Mouse (Mus musculus): ENCODE results near the gene Ninj1.

Ninj1 gene

DNA sequence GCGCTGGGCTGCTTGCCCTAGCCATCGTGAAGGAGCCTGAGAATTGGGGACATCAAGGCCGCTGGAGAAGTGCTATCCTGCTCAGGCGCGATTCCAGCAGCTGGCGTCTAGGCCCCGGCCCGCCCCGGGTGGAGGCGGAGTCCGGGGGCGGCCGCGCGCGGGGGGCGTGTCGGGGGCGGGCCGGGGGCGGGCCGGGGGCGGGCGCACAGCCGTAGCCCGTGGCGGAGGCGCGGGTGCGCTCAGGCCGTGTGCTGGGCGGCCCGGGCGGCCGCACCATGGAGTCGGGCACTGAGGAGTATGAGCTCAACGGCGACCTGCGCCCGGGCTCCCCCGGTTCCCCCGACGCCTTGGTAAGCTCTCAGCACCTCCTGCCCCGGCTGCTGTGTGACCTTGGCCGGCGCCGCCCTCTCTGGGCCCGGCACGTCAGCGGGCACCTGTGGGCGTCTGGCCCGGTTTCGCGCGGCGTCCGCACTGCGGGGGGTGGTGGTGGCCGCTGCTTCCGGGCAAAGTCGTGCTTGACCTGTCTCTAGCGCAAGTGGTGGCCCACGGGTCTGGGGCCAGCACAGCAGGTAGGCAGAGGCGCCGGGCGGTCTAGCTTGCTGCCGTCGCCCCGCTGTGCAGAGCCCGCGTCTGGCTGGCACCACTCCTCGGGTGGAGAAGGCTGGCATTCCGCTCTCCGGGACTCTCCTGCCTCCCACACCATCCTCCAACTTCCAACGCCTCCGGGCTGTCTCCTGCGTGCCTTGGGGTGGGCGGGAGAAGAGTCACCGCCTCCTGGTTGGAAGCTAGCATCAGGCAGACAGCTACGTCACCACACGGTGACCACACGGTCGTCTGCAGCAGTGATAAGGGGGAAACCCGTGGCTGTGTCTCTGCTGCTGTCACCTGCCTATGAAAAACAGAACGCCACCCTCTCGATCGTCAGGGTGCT, at the start of gene Ninj1:
Gene Ninj1, plus strand, starts transcription at position 198 of the 931 bp plus-strand sequence.
- DNase-seq (ENCODE audit: extremely low read depth, low read depth), result peak; percentile 93

DNA sequence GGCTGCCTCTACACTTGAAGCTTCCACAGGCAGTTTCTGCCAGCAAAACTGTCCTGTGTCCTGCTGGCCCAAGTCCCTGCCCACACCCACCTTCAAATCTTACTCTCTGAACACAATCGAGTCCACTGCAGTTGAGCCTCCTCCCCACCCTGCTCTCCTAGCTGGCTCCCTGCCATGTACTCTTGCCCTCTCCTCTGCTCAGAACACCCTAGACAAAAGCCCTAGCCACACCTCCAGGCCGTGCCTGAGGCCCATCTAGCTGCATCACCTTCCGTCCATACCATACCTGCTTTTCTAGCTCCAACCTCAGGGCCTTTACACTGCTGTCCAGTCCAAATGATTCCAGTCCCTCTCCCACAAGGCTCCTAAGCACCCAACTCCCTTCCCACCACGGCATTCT, 46.7 kb upstream of the Ninj1 start:
- DNase-seq (ENCODE audit: extremely low read depth, low read depth), result no peak

DNA sequence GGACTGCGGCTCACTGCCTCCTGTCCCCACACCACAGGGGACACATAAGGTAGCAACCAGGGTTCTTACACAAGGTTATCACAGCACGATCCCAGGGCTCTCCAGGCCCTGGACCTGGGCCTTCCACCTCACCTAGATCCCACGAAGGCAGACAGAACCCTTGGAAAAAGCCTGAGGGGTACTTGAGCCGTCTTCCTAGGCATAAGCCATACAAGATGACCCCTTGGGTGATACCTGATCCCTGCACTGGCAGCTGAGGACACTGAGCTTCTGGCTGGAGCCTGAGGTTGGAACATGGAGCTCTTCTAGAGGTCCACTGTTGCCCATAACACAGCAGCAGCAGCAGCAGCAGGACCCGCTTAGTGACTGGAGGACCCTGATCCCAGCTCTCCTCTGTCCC, 44.9 kb upstream of the Ninj1 start:
- DNase-seq (ENCODE audit: extremely low read depth, low read depth), result no peak

DNA sequence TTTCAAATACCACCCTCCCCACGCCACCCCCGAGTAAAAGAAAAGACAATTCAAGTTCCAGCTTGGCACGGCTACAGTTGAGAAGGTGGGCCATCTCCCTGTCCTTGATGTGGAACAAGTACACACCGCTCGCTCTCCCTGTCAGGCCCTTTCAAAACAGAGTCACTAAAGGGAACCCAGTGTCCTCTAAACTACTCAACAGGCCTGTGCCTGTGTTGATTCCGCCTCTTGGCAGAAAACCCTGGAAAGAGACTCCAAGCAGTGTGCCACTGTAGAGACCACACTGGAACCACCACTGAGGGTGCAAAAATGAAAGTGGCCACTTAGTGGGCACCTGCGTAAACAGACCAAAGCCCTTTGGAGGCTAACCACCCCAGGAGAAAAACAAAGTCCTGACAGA, 44.0 kb upstream of the Ninj1 start:
- DNase-seq (ENCODE audit: extremely low read depth, low read depth), result no peak

DNA sequence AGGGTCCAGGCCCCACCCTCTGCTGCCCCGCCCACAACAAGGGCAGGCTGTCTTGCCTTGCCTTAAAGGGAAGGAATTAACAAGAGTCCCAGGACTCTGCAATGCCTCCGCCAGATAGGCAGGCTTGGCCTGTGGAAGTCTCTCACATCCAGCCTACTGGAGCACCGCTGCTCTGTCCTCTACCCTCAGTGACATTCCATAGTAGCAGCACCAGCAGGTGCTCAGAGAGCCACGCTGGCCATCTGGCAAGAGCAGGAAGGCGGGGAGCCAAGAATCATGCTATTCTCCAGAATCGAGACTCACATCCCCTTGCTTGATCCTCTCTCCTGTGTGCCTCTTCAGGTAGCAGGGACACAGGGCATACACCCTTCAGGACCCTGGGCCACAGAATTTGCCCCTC, 42.8 kb upstream of the Ninj1 start:
- no peak for DNase-seq (ENCODE audit: extremely low read depth, low read depth)

DNA sequence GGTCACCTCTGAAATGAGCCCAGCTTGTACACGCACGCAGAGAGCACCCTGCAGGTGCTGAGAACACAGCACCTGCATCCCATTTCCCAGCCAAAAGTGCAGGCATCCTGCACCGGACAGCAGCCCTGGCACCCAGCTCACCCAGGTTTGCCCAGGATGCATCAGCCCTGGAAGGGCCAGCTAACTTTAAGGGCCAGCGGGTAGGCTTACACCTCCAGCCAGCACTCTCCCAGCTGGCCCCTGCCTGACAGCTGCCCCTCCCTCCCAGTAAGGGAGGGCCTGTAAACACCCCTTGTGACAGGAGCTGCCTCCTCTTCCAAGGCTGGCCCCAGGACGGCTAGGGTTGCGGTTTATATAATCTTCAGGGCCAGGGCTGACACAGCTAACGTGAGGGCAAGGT, 41.9 kb upstream of the Ninj1 start:
- no peak for DNase-seq (ENCODE audit: extremely low read depth, low read depth)

DNA sequence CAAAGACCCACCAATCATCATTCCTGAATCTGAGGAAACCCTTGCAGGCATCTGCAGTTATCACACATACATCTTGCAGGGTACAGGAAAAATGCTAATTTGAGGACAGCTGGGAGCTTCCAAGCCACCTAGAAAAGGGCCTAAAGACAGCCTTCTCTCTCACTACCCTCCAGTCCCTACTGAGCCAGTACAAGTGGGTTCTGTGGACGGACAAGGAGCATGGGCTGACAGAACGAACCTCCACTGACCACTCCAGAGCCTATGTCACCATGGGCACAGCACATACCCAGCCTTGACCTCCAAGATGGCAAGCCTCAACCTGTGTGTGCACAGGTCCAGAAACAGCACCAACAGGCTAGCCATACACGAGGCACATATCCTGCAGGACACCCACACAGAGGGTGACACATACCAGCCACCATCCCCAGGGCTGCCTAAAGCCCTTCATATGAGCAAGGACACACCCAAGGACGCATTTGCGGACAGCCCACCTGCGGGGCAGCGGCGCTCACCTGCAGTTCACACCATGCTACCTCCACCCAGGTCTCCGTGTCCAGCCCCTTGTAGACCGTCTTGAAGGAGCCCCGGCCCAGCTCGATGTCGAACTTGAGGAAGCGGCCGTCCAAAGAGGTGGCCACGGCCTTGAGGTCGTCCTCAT, 41.1 kb upstream of the Ninj1 start:
- DNase-seq (ENCODE audit: extremely low read depth, low read depth), result no peak

DNA sequence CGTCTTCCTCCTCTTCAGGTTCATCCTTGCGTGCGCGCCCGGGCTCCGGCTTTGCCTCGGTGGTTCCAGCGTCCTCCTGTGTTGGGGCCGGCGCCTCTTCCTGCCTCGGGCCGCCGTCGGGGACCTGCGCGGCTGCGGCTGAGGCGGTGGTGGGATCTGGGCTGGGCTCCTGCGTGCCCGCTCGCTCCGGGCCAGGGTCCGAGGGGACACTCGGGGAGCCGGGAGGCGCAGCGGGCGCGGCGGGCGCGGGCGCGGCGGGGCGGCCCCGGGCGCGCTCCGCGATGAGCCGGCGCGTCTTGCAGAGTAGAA, 40.6 kb upstream of the Ninj1 start:
- DNase-seq (ENCODE audit: extremely low read depth, low read depth), result no peak

DNA sequence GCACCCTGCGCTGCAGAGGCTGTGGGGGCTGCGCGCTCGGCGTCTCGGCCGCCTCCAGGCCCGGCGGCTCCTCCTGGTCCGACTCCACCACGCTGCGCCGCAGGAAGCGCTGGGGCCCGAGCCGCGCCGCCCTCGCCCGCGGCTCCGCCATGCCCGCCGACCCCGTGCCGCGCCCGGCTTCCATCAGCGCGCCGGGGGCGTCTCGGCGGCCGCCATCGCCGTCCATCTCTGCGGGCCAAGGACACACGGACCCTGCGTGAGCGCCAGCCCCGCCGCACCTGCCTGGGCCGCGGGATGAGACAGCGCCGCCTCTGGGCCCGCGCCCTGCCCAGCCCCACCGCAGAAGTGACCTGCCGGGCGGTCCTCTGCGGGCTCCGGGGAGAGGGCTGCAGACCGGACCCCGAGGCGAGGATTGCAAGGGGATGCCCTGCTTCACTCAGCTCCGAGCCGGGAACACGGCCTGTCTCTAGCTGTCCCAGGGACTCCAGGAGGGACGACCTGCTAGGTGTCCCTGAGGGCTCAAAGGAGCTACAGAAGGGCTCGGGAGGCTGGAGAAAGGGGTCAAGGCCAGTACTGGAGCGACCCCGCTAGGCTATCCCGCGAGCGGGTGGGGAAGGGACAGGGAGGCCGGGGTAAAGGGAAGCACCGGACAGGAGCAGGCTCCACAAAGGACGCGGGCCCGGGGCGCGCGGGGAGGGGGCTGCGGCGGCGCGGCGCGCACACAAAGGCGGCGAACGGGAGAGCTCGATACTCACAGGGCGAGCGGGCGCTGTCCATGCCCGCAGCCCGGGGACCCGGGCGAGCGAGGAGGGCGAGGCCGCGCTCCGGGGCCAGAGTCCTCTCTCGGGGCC, 40.1 kb upstream of the Ninj1 start:
- DNase-seq (ENCODE audit: extremely low read depth, low read depth), result no peak

DNA sequence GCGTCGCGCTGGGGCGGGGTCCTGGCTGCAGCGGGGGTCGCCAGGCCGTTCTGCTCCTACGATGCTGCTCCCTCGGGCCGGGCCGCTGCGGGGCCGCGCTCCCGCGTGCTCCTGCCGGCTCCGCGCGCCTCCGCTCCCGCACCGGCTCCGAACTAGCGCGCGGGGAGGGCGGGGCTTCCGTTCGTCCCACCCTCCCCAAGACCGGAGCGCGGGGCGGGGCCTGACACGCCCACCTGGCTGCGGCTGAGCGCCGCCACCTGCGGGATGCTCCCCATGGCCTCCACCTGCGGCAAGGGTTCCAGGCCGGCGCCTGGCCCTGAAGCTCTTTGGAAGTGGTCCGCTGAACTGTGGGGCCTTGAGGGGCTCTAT, 39.4 kb upstream of the Ninj1 start, which contains the start of gene Wnk2:
Gene Wnk2, minus strand, starts transcription at position 157 of the 369 bp plus-strand sequence.
- DNase-seq (ENCODE audit: extremely low read depth, low read depth), result no peak

DNA sequence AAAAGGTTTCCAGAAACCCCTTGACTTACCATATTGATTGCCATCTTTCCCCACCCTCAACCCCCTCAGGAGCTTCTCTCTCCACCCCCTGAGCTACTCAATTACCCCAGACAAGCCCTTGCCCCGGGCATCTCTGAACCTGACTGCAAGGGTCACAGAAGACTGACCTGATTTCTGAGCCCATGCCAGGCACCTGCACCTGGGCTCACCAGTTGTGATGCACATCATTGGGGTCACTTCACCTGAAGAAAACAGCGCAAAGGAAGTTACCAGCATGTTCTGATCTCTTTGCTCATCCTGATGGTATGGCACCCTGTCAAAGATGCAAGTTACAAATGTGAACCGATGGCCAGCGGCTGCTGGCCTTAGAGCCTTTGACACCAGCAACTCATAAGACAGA, 38.6 kb upstream of the Ninj1 start:
- no peak for DNase-seq (ENCODE audit: extremely low read depth, low read depth)

DNA sequence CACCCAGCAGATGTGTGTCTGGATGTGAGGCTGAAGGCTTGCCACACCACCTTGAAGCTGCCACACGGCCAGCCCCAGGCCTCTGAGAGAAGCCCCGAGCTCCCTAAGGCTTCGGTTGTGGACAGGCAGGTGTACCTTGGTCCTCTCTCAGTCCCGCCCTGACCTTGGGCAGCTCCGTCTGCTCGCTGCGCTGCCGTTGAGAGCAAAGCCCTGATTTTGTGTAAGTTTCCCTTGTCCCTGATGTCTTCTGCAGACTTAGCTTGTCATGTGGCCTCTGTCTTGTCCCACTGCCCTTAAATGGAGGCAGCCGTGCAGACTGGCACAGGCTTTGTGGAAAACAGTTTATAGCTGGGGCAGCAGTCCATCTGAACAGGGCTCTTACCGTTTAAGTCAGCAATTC, 33.3 kb upstream of the Ninj1 start:
- DNase-seq (ENCODE audit: extremely low read depth, low read depth), result no peak

DNA sequence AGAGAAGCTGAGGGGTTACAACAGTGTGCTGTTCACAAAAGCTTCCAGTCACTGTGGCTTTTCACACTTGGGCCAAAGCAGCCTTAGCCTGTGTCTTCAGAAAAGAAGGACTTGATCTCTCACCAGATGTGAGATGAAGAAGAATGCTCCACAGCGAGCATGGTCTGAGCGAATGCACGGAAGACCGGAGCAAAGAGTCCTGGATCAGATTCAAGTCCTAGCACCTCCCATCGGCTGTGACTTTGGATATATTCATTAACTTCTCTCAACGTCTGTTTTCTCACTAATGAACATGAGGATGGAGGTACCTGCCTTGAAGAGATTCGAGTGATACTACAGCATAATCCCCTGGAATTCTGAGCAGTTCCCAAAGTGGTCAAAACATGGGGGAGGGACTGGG, 32.7 kb upstream of the Ninj1 start:
- no peak for DNase-seq (ENCODE audit: extremely low read depth, low read depth)

DNA sequence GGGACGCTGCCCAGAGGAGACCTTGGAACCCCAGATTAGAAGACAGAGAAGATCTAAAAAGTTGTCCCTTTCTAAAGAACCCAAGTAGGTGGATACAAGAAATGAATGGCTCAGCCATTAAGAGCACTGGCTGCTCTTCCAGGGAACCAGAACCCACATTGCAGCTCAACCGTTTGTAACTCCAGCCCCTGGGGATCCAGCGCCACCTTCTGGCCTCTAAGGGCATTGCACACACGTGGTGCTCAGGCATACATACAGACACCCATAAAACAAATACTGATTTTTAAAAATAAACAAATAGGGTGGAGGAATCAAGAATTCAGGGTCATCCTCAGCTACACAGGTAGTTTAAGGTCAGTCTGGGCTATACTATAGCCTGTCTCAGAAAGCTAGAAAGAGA, 30.6 kb upstream of the Ninj1 start:
- no peak for DNase-seq (ENCODE audit: extremely low read depth, low read depth)

DNA sequence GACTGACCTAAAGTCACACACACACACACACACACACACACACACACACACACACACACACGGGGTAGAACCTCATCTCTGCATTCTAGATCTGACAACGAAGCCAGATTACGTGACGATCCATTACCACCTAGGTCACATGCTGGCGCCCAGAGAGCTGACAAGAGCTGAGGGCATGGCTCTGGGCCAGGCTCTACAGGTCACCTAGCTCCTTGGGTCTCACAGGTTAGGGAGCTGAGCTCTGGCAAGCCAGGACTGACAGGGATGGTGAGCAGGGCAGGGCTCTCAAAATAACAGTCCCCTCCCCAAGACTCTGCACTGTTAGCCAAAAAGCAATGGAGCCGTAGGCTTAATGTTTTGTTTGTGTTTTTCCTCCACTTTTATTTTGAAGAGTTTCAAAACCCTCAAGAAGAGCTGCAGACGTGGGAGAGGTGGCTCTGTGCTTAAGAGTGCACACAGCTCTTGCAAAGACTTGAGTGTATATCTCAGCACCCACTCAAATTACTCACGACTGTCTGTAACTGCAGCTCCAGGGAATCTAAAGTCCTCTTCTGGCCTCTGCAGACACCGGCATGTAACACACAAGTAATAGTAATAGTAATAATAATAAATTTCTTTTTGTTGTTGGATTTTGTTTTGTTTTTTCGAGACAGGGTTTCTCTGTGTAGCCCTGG, 29.1 kb upstream of the Ninj1 start:
- DNase-seq (ENCODE audit: extremely low read depth, low read depth), result no peak

DNA sequence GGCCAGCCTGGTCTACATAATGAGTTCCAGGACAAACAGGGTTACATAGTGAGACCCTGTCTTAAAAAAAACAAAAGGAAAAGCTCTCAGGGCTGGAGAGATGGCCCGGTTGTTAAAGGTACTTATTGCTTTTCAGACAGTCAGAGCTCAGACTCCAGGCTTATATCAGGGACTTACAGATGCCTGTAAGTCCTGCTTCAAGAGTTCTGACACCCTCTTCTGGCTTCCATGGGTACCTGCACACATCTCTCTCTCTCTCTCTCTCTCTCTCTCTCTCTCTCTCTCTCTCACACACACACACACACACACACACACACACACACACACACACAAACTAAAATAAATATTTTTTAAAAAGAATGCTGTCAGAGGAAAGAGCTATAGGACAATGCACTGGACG, 26.0 kb upstream of the Ninj1 start:
- no peak for DNase-seq (ENCODE audit: extremely low read depth, low read depth)

DNA sequence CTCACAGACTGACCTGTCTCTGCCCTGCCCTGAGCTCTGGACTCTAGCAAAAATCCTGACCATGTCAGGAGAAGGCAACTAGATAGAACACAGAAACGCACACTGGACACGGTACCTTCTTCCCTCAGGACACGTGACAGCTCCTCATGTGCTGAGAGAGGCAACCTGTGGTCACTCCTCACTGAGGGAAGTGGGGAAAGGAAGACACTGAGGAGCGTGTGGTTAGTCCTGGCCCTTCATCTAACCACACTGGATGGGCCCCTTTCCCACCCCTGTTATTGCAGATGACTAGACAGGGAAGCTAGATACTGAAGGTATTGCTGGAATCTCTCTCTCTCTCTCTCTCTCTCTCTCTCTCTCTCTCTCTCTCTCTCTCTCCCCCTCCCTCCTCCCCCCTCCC, 24.6 kb upstream of the Ninj1 start:
- DNase-seq (ENCODE audit: extremely low read depth, low read depth), result peak; percentile 15

DNA sequence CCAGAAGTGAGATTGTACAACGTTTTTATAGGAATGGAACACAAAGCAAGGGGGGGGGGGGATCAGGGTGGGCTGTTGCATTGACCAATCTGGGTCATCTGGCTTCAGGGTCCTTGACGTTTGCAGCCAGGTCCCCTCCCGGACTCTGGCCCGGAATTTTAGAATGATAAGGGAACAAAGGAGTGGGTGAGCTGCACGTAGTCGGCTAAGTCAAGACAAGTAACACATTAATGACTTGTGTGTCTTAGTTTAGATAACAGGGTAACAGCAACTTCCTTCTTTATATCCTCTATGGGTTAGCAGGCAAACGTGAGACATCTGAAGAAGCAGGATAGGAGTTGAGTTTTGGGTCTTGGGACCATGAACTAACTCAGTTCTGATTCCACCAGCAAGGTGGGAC, 23.6 kb upstream of the Ninj1 start:
- DNase-seq (ENCODE audit: extremely low read depth, low read depth), result peak; percentile 70

DNA sequence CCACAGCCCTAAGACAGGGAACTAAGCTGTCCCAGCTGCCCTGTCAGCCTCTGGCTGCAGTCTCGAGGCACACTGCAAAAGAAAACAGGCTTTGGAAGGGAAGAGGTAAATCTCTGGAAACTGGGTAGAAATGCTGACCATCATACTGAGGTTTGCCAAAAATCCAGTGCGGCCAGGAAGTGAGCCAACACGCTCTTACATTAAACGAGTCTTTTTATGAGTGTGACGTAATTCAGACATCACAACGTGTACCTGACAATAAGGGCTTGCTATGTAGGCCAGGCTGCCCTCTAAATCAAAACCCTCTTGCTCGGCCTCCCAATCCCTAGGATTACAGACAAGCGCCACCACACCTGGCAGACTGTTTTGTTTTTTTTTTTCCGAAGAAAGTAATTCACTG, 20.2 kb upstream of the Ninj1 start:
- no peak for DNase-seq (ENCODE audit: extremely low read depth, low read depth)

DNA sequence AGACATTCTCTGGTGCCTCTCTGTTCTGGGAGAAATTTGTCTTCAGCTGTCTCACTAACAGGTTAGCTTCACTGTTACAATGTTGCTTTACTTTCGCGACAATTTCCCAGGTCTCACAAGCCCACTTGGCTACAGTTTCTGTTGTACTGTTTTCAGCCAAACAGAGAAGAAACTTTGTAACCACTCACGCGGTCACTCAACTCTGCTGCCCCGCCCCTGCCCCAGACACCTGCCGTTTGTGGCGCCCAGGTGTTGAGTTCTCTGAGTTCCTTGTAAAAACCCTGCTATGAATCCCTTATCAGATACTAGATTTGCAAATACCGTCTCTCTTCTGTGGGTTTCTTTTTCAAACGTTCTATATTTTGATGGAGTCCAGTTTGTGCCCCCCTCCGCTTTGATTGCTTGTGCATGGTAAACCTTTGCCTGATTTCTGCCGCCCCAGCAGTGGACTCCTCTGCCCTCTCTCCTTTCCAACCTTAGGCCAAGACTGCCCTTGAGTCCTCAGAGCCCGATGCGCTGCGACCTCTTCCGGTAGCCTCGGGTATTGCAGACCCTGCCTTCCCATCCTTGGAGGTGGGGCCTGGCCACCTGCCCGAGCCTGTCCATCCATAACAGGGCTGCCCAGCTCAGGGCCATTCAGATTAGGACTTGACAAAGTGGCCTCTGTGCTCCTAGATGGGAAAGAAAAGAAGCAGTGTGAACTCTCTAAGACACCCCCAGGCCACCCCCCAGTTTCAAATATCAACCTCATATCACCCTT, 17.7 kb upstream of the Ninj1 start:
- DNase-seq (ENCODE audit: extremely low read depth, low read depth), result peak; percentile 47

DNA sequence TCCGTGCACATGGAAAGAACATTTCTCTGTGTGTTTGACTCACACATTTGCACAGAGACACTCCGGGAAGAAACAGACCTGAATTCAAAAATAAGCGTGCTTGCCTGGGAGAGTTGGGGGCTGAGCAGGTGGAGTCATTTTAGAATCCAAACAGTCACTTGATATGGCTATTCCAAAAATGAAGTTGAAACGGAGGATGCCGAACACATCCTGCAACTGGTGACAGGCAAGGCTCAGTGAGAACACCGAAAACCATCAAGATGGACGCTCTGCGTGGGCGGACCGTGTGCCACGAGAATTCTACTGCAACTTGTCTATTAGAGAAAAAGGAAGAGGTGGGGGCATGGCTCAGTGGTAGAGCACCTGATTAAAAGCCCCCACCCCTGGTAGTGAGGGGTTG, 16.7 kb upstream of the Ninj1 start:
- DNase-seq (ENCODE audit: extremely low read depth, low read depth), result no peak

Data from MEL-GATA-1-ER (cell line).